Mouse (Mus musculus) intestine, postnatal 0 days (tissue): ENCODE results near the gene Cln6. TPM values are rescaled to one million over a fixed set of nuclear protein-coding genes. Genes with fewer than 3 reads are reported as not detected.
"Not testable (repeated sequence)": the region's sequence is repeated elsewhere in the genome, so short reads cannot be mapped to it uniquely, and the experiment has no call there.

Source experiments
- ATAC-seq: fragments of 200-750 bp; cut with Nextera tagmentation; 2 replicates; pipeline ENCODE4 v1.8.0; 2017; ENCODE audit warnings: mild to moderate bottlenecking, moderate TSS enrichment, moderate library complexity
- H3K27ac ChIP-seq: fragments of 300-500 bp; sonication (generic); 2 replicates; pipeline ENCODE4 v1.5.1; 2014; ENCODE audit warnings: mild to moderate bottlenecking, low read depth, low read length, moderate library complexity
- H3K27me3 ChIP-seq: fragments of 300-500 bp; sonication (generic); replicated peaks from 2 replicates; pipeline ENCODE4 v1.6.1; 2014; ENCODE audit warnings: low read length, mixed read lengths; ENCODE audit not compliant: control insufficient read depth, insufficient read depth
- H3K36me3 ChIP-seq: fragments of 300-500 bp; sonication (generic); 2 replicates; pipeline ENCODE4 v1.6.1; 2014; ENCODE audit warnings: mild to moderate bottlenecking, moderate library complexity; ENCODE audit not compliant: control insufficient read depth, insufficient read depth
- H3K4me1 ChIP-seq: fragments of 300-500 bp; sonication (generic); replicated peaks from 2 replicates; pipeline ENCODE4 v1.6.1; 2014; ENCODE audit warnings: antibody characterized with exemption, low read length, mixed read lengths; ENCODE audit not compliant: control insufficient read depth, insufficient read depth
- H3K4me2 ChIP-seq: fragments of 300-500 bp; sonication (generic); replicated peaks from 2 replicates; pipeline ENCODE4 v1.6.1; 2014; ENCODE audit warnings: low read depth, mild to moderate bottlenecking, moderate library complexity
- H3K4me3 ChIP-seq: fragments of 300-500 bp; sonication (generic); 2 replicates; pipeline ENCODE4 v1.5.1; 2014; ENCODE audit warnings: low read depth, low read length
- H3K9ac ChIP-seq: fragments of 300-500 bp; sonication (generic); 2 replicates; pipeline ENCODE4 v1.6.1; 2014; ENCODE audit warnings: mild to moderate bottlenecking, low read depth, low read length
- H3K9me3 ChIP-seq: fragments of 300-500 bp; sonication (generic); 2 replicates; pipeline ENCODE4 v1.6.1; 2016; ENCODE audit warnings: mixed run types; ENCODE audit not compliant: control insufficient read depth
- CTCF ChIP-seq: sonication (generic); IDR thresholded peaks from 2 replicates; pipeline ENCODE4 v1.5.1; 2016; ENCODE audit warnings: low read depth, mild to moderate bottlenecking, control low read depth, antibody characterized with exemption, moderate library complexity
- WGBS: fragments of 180-500 bp; shearing (Covaris S2); extraction: QIAGEN DNeasy Blood & Tissue Kit; methylation state at CpG from one replicate; pipeline ENCODE4 v1.1.7; 2014; 5-methylcytosine and 5-hydroxymethylcytosine counted together
- polyA plus RNA-seq: library from polyadenylated mRNA; unstranded; fragments of >200 nt; fragmentation: Nextera tagmentation; extraction: Ambion mirVana; gene quantifications from 2 replicates; pipeline ENCODE4 v1.2.1, GENCODE M21; 2015

Cln6 gene
- polyA plus RNA-seq, 1 experiment from 2014 or later, result 60.3 TPM

DNA sequence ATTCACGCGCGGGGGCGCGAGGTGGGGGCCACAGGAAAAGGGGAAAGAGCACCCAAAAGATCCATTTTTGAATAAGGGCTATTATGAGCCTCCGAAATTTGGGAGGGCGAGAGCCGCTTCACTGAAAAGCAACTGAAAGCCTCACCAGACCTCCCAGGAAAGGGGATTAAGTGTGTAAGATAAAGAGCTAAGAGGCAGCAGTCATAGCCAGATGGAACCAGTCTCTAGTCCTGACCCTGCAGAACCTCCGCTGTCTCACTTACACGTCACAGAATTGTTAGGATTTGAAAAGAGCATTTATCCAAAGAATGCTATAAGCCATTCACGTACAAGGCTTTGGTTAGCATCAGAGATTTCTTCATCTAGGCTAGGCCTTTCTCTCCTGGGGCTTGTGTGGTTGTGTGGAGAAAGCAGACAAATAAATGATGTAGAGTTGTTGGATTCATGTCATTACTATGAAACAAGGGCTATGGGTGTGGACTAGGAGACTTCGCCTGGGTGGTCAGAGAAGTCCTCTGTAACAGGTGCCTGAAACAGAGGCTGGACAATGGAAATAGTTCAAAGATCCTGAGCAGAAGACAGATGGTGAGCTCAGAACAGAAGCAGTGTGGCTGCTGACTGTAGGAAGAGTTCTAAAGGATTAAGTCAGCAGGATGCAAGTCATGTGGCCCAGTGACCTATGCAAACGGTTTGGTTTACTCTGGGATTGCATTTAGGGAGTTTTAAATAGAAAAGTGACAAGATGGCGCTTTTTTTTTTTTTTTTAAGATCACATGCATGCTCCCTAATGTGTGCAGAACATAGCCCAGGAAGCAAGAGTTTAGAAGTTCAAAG lies 26.2 kb upstream of the Cln6 start:
- ATAC-seq, result no peak
- Histone ChIP-seq H3K9ac (peak overlapping the region; percentile 94), H3K4me1 (no peaks in the 10 kb centered on the region; the same call in 1 of the 2 replicates), H3K27me3 (no peaks in the 10 kb centered on the region), H3K27ac (peak overlapping the region; percentile 95), H3K36me3 (no peaks in the 10 kb centered on the region), H3K4me2 (peak overlapping the region; percentile 90), H3K9me3 (no peaks in the 10 kb centered on the region), H3K4me3 (peak overlapping the region; percentile 97)
- TF ChIP-seq CTCF, result no peak
- 18% methylated on average over 14 of the region's 14 CpGs for WGBS

GRCm38 (mm10) chr9:62814751-62815150 lies 23.8 kb upstream of the Cln6 start:
- Histone ChIP-seq H3K4me3 (no peak overlapping the region), H3K9ac (no peak overlapping the region), H3K36me3 (no peaks in the 10 kb centered on the region), H3K27me3 (no peaks in the 10 kb centered on the region), H3K27ac (no peak overlapping the region), H3K4me2 (no peak overlapping the region), H3K9me3 (no peaks in the 10 kb centered on the region), H3K4me1 (no peaks in the 10 kb centered on the region)
- TF ChIP-seq CTCF, result no peak
- ATAC-seq, result no peak
- 56% methylated on average over 2 of the region's 2 CpGs for WGBS

DNA sequence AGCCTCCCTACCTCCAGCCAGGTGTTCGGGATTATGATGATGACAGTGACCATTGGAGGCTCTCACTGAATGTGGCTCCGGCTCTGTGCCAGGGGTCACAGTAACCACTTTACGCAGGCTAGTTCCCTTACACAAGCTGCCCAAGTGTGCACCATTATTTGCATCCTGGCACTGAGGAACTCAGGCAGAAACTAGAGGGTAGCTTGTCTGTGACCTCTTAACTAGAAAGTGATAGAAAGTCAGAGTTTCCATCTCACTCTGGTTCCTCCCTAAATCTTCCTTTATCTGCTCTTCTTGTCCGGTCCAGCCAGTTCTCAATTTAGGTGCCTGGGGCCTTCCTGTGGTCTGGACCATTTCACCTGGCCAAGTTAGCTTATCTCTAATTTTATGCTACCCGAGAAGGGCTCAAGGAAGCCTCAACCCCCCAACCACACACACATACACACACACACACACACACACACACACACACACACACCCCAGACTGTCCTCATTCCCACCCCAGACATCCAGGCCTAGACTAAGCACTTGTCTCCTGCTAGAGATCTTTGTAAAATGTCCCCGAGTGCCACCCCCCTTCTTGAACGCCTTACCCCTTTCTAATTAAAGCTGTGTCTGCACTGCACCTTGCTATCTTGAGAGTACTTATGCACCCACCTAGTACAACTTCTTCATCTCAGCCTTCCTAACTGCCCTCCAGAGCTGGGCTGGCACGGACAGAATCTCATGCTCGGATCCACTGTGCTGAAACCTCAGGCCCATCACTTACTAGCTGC lies 22.1 kb upstream of the Cln6 start:
- Histone ChIP-seq H3K4me1 (no peaks in the 10 kb centered on the region), H3K27ac (no peak overlapping the region), H3K9me3 (no peaks in the 10 kb centered on the region), H3K4me3 (no peak overlapping the region), H3K36me3 (no peaks in the 10 kb centered on the region), H3K27me3 (no peaks in the 10 kb centered on the region), H3K4me2 (no peak overlapping the region), H3K9ac (no peak overlapping the region)
- TF ChIP-seq CTCF, result no peak
- no peak for ATAC-seq
- 81% methylated on average over 9 of the region's 9 CpGs for WGBS

GRCm38 (mm10) chr9:62817099-62817571 lies 21.4 kb upstream of the Cln6 start:
- Histone ChIP-seq H3K27me3 (no peaks in the 10 kb centered on the region), H3K9ac (no peak overlapping the region), H3K27ac (no peak overlapping the region), H3K36me3 (no peaks in the 10 kb centered on the region), H3K4me1 (no peaks in the 10 kb centered on the region), H3K4me2 (no peak overlapping the region), H3K9me3 (no peaks in the 10 kb centered on the region), H3K4me3 (no peak overlapping the region)
- 69% methylated on average over 12 of the region's 12 CpGs for WGBS
- no peak for TF ChIP-seq CTCF
- no peak for ATAC-seq

DNA sequence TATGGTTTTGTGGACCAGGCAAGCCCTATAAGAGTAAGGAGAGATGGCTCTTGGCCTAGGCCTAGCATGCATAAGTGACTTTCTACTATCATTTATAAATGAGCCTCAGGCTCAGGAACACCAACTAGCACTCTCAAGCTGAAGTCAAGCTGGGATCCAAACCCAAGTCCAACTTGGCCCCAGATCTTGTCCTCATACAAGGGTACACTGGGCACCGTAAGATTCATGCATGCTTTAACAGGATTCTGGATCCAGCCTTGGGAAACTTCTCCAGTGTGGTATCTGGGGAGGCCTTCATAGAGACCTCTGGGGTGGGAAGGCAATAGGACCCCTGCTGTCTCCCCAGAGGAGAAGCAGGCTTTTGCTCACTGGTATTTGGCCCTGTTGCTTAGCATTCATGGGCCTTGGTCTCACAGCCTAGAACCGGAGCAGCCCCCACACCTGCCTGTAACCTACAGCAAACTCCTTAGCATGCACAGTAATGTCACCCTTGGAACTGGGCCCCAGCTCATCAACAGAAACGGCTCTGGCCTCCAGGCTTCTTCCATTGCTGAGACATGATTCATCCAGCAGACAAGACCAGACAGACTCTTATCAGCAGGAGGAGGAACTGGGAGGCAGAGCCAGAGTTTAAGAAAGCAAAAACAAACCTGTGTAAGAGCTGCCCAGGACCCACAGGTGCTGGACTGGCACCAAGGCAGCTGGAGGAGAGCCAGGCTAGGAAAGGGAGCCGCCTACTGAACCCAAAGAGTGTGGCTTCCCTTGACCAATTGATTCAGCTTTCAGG lies 20.6 kb upstream of the Cln6 start:
- H3K9ac ChIP-seq, result no peak overlapping the region
- no peaks in the 10 kb centered on the region for H3K27me3 ChIP-seq
- ATAC-seq, result no peak
- H3K4me3 ChIP-seq, result no peak overlapping the region
- WGBS, result 70% methylated on average over 4 of the region's 4 CpGs
- no peaks in the 10 kb centered on the region for H3K36me3 ChIP-seq
- H3K9me3 ChIP-seq, result no peaks in the 10 kb centered on the region
- TF ChIP-seq CTCF, result no peak
- H3K27ac ChIP-seq, result no peak overlapping the region
- no peaks in the 10 kb centered on the region for H3K4me1 ChIP-seq
- H3K4me2 ChIP-seq, result no peak overlapping the region

DNA sequence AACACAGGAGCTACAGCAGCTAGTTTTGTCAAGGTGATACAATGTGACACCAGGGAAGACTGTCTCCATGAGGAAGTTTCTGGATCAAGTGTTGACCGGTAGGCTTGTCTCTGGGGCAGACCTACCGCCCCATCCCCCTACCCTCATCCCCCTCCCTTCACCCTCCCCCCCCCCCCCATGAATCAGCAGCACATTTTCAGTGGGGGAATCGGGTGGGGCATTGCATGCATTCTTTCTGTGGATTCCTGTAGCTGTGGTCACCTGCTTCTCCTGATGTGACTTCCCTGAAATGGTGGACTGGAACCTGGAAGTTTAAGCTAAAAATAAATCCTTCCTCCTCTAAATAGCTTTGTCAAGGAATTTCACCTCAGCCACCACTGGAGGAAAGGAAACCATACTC lies 19.1 kb upstream of the Cln6 start:
- WGBS, result 68% methylated on average over 2 of the region's 3 CpGs
- Histone ChIP-seq H3K9ac (no peak overlapping the region), H3K36me3 (no peaks in the 10 kb centered on the region), H3K4me1 (no peaks in the 10 kb centered on the region), H3K4me2 (no peak overlapping the region), H3K27ac (no peak overlapping the region), H3K9me3 (no peaks in the 10 kb centered on the region), H3K27me3 (no peaks in the 10 kb centered on the region), H3K4me3 (no peak overlapping the region)
- TF ChIP-seq CTCF, result no peak
- no peak for ATAC-seq

DNA sequence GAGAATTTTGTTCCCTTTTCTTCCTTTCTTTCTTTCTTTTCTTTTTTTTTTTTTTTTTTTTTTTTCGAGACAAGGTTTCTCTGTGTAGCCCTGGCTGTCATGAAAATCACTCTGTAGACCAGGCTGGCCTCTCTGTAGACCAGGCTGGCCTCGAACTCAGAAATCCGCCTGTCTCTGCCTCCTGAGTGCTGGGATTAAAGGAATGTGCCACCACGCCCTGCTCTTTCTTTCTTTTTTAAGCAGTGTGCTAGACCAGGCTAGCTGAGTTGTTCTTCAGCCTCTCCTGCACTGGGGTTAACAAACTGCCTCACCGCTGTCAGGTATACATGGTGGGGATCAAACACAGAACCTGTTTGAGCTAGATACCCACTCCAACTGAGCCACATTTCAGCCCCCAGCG lies 18.7 kb upstream of the Cln6 start:
- not testable (repeated sequence) for H3K9ac ChIP-seq, H3K4me1 ChIP-seq, H3K27me3 ChIP-seq, H3K4me3 ChIP-seq, H3K4me2 ChIP-seq, H3K27ac ChIP-seq, ATAC-seq, H3K36me3 ChIP-seq, H3K9me3 ChIP-seq
- WGBS, result 80% methylated on average over 6 of the region's 6 CpGs
